ENCODE assay signal across 35 mouse cellular contexts in the genomic region with DNA sequence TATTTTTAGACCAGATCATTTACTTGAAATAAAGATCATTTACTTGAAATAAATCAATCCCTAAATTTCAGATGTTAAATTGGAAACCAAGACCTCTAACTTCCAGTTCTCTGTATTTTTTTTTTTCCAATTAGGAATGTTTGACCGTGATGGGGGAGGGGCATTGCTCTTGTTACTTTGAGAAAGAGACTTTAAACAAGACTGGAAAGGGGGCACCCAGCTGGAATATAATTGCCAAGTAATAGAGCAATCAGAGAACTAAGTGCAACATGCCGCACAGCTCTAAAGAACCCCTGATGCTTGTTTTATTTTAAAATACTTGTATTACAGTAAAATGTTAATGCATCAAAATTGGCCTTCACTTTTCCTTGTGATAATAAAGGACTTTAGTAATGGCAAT. TPM values are rescaled to one million over a fixed set of nuclear protein-coding genes. Genes with fewer than 3 reads are reported as not detected.
"Had no signal": no experiment of that assay in that cellular context is flagged by ENCODE, and none has a peak within 500 bp of the region (broad histone marks: within the 10 kb centered on the region; RNA-seq: fewer than 3 reads in every experiment).

No protein-coding gene starts in this region.

- H3K9me3 ChIP-seq: heart, embryonic 13.5 days; heart, embryonic 15.5 days; hindbrain, embryonic 13.5 days; hindbrain, embryonic 15.5 days; kidney, embryonic 15.5 days; limb, embryonic 13.5 days; limb, embryonic 15.5 days; liver, embryonic 12.5 days had no signal

- ATAC-seq: hindbrain, postnatal 0 days; intestine, embryonic 16.5 days; liver, embryonic 12.5 days had no signal

- H3K27ac ChIP-seq: heart, adult 2 months; heart, embryonic 13.5 days; heart, embryonic 15.5 days; hindbrain, embryonic 13.5 days; hindbrain, embryonic 15.5 days; hindbrain, postnatal 0 days; kidney, embryonic 15.5 days; kidney, postnatal 0 days; limb, embryonic 13.5 days; limb, embryonic 15.5 days; liver, embryonic 12.5 days; liver, embryonic 14.5 days had no signal

- DNase-seq: gastrocnemius, postnatal 14 days; gastrocnemius, postnatal 36 days; heart, adult 11 months; heart, adult 2 months; heart, postnatal 14 days; heart, postnatal 36 days; kidney, adult 11 months; kidney, adult 2 months; kidney, adult 9 months; kidney, postnatal 14 days; kidney, postnatal 36 days; layer of hippocampus, postnatal 36 days; left cerebral cortex, postnatal 4 days had no signal

- H3K36me3 ChIP-seq: heart, embryonic 13.5 days; heart, embryonic 15.5 days; hindbrain, embryonic 13.5 days; hindbrain, embryonic 15.5 days; kidney, embryonic 15.5 days; limb, embryonic 13.5 days; limb, embryonic 15.5 days; liver, embryonic 12.5 days had no signal

- H3K4me2 ChIP-seq: heart, embryonic 11.5 days; heart, embryonic 13.5 days; heart, embryonic 15.5 days; kidney, embryonic 15.5 days; limb, embryonic 13.5 days; limb, embryonic 15.5 days; liver, embryonic 12.5 days had no signal

- H3K4me1 ChIP-seq: heart, embryonic 13.5 days; heart, embryonic 15.5 days; kidney, embryonic 15.5 days; limb, embryonic 13.5 days; limb, embryonic 15.5 days; liver, embryonic 12.5 days had no signal

- H3K4me3 ChIP-seq: heart, adult 2 months; heart, embryonic 13.5 days; heart, embryonic 15.5 days; hindbrain, embryonic 13.5 days; kidney, embryonic 15.5 days; limb, embryonic 13.5 days; limb, embryonic 15.5 days; liver, embryonic 12.5 days had no signal

- H3K9ac ChIP-seq: heart, embryonic 13.5 days; heart, embryonic 15.5 days; hindbrain, embryonic 13.5 days; hindbrain, embryonic 15.5 days; kidney, embryonic 15.5 days; limb, embryonic 13.5 days; limb, embryonic 15.5 days; liver, embryonic 12.5 days; liver, embryonic 14.5 days had no signal

RNA-seq across cellular contexts. Expression of gene Htr1a, which starts 4.3 kb away (rescaled TPM):
- total RNA-seq: gastrocnemius, adult 18-20 months; gastrocnemius, adult 8-10 months; gastrocnemius, postnatal 14 days; gastrocnemius, postnatal 36 days; heart, adult 2 months; heart, postnatal 14 days; heart, postnatal 36 days; hematopoietic stem cell, adult 5-6 weeks; liver, adult 2 months had no signal
- polyA plus RNA-seq: heart, adult 2 months; heart, embryonic 11.5 days; heart, embryonic 13.5 days; heart, embryonic 15.5 days; heart, postnatal 0 days; intestine, embryonic 14.5 days; intestine, embryonic 16.5 days; kidney, adult 2 months; kidney, embryonic 15.5 days; kidney, postnatal 0 days; large intestine, adult 2 months; limb, embryonic 11.5 days; liver, adult 2 months; liver, embryonic 12.5 days; liver, embryonic 14.5 days; liver, embryonic 16.5 days had no signal
